Mouse (Mus musculus) natural killer cell, adult 2 months (primary cell): Measurements from ENCODE around the gene Jade1.

Source experiments
- DNase-seq, 2 experiments: peaks; one replicate each; pipeline ENCODE4 v3.0.0; 2022; ENCODE audit warnings: low spot score in 2 of 2

Gene Jade1

GRCm38 (mm10) chr3:41551671-41552070, 3.9 kb upstream of the Jade1 start:
- no peak for DNase-seq

- no peak for DNase-seq
Observed at GRCm38 (mm10) chr3:41552777-41553548, 2.6 kb upstream of the Jade1 start.

DNA sequence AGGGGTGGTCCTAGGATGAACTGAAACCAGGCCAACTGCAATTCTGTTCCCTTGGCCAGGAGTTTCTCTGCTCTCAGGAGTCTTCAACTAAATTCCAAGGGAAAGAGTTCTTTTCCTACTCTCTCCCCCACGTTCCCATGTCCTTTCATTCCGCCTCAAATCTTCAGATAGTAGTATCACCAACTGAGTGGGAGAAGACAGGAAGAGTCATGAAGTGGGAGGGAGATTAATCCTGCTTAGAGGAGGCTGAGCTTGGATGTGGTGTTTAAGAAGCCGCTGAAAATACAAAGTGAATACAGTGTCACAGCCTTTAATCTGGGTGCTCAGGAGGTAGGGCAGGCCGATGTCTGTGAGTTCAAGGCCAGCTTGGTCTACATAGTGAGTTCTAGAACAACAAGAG, 1.9 kb upstream of the Jade1 start:
- DNase-seq = no peak

- DNase-seq = no peak
Observed at GRCm38 (mm10) chr3:41554480-41555475, 753 bp upstream of the Jade1 start.

- DNase-seq = no peak
Observed at GRCm38 (mm10) chr3:41556451-41557266, 1.1 kb downstream of the Jade1 start.

GRCm38 (mm10) chr3:41557267-41557995, 1.9 kb downstream of the Jade1 start:
- DNase-seq = no peak

DNA sequence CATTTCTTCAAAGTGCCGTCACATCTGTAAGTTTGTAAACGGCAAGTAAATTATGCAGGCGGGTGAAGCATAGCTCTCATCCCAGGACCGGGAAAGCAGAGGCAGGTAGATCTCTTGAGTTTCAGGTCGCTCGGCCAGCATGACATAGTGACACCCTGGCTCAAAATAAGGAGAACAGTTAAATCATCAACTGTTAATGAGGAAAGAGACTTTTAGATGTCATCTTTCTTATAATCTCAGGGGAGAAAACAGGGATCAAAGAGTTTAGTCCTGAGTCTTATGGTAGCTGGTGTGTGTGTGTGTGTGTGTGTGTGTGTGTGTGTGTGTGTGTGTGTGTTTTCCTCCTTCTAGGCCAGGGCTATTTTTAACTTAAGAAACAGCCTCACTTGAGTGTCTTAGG, 5.0 kb downstream of the Jade1 start:
- no peak for DNase-seq

GRCm38 (mm10) chr3:41561787-41562186, 6.3 kb downstream of the Jade1 start:
- no peak for DNase-seq

- peak; percentile 56 to 76 for DNase-seq
Observed at GRCm38 (mm10) chr3:41563211-41563931, 7.8 kb downstream of the Jade1 start.

GRCm38 (mm10) chr3:41563997-41564396, 8.5 kb downstream of the Jade1 start:
- peak in 1 of 2 experiments; percentile 14 for DNase-seq

- peak; percentile 45 to 84 for DNase-seq
Observed at GRCm38 (mm10) chr3:41564471-41565213, 9.1 kb downstream of the Jade1 start.

DNA sequence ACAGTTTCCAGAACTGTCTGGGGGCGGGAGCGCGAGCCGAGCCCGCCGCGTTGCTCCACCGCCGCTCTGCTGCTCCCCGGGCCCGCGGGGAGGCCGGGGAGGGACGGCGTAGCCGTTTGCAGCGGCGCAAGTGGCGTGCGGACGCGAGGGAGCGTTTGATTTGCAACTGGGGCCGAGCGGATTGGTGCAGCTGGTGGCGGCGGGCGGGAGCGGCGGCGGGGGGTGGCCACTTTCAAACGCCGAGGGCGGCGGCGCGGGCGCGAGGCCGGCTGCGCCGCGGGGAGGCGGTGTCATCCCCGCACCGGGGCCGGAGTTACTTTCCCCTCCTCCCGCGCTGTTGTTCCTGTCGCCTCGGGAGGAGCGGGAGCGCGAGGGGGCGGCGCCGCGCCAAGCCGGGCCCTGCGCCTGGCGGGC, 9.9 kb downstream of the Jade1 start:
- peak; percentile 65 to 68 for DNase-seq

GRCm38 (mm10) chr3:41565955-41566354, 10.4 kb downstream of the Jade1 start:
- DNase-seq = peak; percentile 49 to 69

- no peak for DNase-seq
Observed at GRCm38 (mm10) chr3:41569943-41570342, 14.4 kb downstream of the Jade1 start.

- no peak for DNase-seq
Observed at GRCm38 (mm10) chr3:41572131-41572530, 16.6 kb downstream of the Jade1 start.

- DNase-seq = no peak
Observed at GRCm38 (mm10) chr3:41572968-41573367, 17.4 kb downstream of the Jade1 start.

DNA sequence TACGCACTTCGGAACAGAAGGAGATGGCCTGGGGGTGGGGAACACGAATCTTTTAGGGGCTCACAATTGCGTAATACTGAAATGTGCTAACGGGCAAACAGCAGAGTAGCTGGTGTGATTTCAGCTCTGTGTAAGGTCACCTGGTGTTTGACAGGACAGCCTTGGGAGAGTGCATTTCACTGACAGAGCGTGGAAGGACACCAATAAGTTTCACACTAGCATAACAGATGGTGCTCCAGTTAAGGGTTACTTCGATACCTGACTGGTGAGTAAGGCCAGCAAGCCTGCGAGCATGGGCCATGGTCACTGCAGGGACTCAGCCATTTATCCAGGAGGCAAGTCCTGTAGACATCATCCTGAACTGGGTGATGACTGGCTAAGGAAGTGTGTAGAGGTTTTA, 18.7 kb downstream of the Jade1 start:
- no peak for DNase-seq

GRCm38 (mm10) chr3:41574720-41575435, 19.3 kb downstream of the Jade1 start:
- DNase-seq = no peak

DNA sequence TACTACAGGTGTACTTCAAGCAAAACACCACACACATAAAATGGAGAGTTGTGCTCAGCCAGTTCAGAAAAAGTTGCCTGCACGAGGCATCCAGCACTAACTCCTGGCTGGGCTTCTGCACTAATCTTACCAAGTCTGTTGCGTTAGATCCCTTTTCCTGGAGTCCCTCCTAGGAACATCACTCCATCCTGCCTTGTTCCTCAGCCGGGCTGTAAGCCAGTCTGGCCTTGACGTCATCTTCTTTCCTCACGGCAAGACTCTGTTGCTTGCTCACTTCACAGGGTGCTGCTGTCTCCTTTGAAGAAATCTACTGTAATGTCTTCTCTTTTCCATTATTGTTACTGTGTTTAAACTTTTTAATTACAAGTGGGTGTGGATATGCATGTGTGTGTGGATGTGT, 20.4 kb downstream of the Jade1 start:
- no peak for DNase-seq
